Mouse (Mus musculus) brown adipose tissue, adult 24 weeks (tissue): ENCODE data around the gene Ankib1. TPM values are rescaled to one million over a fixed set of nuclear protein-coding genes. Genes with fewer than 3 reads are reported as not detected.
"Not testable (repeated sequence)": the region's sequence is repeated elsewhere in the genome, so short reads cannot be mapped to it uniquely, and the experiment has no call there.

Source experiments
- H3K27ac ChIP-seq: fragments of 200-500 bp; replicated peaks from 2 replicates; pipeline ENCODE4 v1.5.1; 2012; ENCODE audit warnings: low read depth, mild to moderate bottlenecking, low read length
- H3K4me1 ChIP-seq: fragments of 200-500 bp; 2 replicates; pipeline ENCODE4 v1.6.1; 2012; ENCODE audit warnings: low read length, mixed read lengths; ENCODE audit not compliant: control insufficient read depth, insufficient read depth, insufficient read length
- H3K4me3 ChIP-seq: fragments of 200-500 bp; 2 replicates; pipeline ENCODE4 v1.5.1; 2012; ENCODE audit warnings: low read depth, mild to moderate bottlenecking, low read length, moderate library complexity; ENCODE audit not compliant: insufficient read depth
- polyA plus RNA-seq: library from polyadenylated mRNA; stranded (reverse); fragments of >200 nt; gene quantifications from 2 replicates; pipeline ENCODE4 v1.2.4, GENCODE M21; 2012; ENCODE audit not compliant: missing spikeins, insufficient read depth, insufficient read length

Ankib1 gene
- polyA plus RNA-seq = 12.6 TPM in 2 replicates

DNA sequence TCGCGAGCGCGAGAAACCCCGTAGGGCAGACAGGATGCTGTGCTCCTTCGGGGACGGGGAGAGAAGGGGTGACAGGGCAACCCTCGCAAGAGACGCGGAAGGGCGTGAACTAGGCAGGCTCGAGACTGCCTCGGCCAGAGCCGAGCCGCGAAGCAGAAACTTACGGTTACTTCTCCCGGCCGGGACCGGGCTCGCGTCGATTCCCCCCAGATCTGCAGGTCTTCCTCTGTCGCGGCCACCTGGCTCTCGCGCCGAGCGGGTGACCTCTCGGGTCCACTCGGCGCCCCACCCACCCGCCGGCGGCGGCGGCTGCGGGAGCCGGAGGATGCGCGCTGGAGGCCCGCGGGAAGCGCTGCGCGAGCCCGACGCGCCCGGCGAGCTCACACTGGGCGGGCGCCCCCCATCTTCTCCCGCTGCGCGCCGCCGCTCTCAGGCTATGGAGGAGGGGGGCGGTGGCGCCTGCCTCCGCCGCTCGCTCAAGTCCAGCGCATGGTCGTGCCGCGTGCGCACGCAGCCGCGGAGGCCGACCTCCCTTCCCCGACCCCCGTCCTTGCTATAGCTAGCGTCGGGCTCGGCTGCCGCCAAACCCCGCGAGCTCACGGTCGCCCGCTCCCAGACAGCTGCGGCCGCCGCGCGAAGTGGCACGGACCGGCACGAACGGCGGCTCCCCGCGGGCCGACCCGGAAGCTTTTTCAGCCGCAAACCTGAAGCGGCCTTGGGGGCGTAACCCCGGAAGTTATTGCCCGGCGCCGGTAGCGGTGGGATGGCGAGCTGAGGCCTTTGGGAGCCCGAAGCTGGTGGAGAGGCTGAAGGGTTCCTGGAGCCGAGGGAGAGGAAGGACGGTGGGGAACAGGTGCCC lies at the start of gene Ankib1, which contains the start of gene Krit1:
Ankib1 (minus strand) TSS at position 493 of the 859 bp plus-strand sequence.
Krit1 (plus strand) TSS at position 752 of the 859 bp plus-strand sequence.
- H3K4me3 ChIP-seq = peak within 1 kb of the TSS; percentile 93
- H3K4me1 ChIP-seq = peaks cover 4% of the 10 kb centered on the region
- peak within 1 kb of the TSS; percentile 73 for H3K27ac ChIP-seq

DNA sequence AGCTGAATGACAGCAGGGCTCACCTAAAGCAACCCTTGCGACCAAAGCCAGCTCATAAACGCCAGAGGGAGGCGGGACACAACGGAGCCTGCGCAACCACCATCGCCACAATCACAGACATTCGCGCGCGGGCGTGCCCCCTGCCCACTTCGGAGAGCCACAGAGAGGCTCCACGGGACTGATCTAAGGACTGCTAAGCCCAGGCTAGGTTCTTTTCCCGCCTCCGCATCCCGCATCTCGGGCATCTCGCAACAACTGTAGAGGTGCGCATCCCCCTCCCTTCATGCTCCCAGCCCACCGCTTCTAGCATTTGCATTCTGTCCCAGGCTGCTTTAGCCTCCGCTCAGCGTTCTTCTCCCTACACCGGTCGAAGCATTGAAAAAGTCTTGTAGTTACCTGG lies 42.3 kb upstream of the Ankib1 start, which contains the start of gene Lrrd1:
Lrrd1 (plus strand) TSS at position 148 of the 400 bp plus-strand sequence.
- H3K4me3 ChIP-seq = no peak within 1 kb of the TSS
- H3K27ac ChIP-seq = no peak within 1 kb of the TSS
- H3K4me1 ChIP-seq = no peaks in the 10 kb centered on the region

DNA sequence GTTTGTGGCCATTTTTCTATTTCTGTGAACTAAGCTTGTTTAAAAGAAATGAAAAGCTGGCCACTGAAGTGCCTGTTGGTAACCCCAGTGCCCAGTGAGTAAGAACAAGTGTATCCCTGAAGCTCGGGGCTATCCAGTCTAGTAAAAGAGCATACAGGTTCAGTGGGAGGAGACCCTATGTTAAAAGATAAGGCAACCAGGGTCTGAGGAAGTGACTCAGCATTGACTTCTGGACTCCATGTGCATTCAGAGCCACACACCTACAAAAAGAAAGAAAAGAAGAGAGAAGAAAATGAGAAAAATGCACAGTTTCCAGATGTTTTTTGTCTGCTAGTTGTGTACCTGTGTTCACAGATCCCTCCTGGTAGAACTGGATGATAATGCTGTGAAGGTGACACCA lies 31.4 kb upstream of the Ankib1 start:
- H3K4me1 ChIP-seq = no peaks in the 10 kb centered on the region
- no peak overlapping the region for H3K4me3 ChIP-seq
- H3K27ac ChIP-seq = no peak overlapping the region

DNA sequence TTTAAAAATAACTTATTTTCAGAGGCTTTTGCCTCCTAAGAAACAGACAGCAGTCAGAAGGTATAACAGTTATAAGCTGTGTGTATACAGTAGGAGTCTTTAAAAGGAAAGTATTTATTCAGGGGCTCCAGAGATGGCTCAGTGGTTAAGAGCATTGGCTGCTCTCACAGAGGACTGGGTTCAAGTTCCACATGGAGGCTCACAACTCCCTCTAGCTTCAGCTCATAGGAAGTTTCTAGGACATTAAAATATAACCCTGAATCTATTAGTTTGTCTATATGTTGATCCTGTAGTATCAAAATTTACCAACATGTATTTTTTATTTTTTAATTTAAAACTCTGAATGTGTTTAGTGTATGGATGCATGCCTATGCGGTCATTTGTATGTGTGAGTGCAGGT lies 5.7 kb upstream of the Ankib1 start:
- Histone ChIP-seq H3K27ac (no peak overlapping the region), H3K4me3 (no peak overlapping the region), H3K4me1 (peaks cover 2% of the 10 kb centered on the region)

DNA sequence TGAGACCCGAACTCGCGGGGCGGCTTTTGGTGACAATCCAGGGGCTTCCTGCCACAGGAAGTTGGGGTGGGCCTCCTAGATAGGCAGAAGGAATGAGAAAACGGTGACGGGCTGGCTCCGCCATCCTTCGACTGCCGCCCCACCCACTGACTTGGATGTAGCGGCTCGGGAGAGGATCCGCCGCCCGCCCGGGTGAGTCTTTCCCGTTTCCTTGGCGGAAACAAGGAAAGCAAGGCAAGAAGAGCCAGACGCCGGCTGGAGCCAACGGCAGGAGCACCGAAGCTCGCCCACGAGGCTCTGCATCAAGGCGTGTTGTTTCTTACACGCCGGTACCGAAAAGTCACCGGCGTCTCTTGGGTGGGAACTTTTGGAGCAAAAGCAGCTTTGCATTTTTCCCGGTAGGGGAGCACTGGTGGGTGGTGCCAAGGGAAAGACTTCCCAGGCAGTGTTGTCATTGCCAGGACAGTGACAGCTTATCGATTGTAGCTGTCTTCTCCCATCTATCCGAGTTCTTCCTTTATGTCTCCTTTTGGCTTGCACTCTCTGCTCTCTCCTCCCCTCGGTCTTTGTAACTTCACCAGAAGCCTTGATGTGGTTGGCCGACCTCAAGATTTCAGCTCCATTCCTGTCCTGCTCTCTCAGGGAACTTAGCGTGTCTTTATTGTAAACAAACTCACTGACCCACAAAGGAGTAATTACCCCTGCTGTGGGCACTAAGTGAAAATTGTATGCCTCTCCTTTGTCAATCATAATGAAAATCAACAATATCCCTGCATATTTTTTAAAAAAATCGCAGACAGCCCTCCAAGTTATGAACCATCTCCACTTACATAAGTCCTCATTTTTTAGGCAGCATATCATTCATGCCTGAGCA lies 804 bp upstream of the Ankib1 start:
- H3K4me3 ChIP-seq = peak overlapping the region; percentile 93
- H3K27ac ChIP-seq = peak overlapping the region; percentile 73
- H3K4me1 ChIP-seq = peaks cover 4% of the 10 kb centered on the region

DNA sequence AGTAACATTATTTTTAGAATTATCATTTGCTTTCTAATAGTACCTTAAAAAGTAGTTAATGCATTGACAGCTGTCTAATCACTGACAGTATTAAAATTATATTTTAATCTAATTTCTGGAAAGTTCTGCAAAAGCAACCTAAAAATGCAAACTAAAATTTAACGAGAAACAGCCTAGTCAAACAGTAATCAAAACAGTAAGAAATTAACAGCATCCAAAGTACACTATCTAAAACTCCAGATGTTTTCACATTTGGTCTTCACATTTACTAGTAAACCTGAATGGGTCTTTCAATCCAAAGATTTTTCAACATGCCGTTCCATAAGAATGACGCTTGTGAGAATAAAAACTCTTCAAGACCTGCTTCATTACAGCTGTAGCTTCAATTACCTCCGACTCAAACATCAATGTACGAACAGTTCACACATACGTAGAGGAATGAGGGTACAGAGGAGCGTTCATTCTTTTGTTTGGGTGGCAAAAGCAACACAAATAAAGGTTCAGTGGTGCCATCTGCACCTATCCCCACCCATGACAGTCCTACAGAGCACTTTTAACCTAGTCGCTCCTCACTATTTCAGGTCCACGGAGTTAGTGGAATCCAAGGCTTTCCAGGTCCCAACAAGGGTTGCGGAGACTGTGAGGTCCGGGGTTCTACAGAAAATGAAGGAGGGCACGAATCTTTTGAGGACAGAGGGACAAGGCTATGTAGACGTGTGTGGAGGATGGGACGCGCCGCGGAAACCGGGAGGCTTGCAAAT lies 873 bp downstream of the Ankib1 start:
- H3K4me1 ChIP-seq = peaks cover 4% of the 10 kb centered on the region
- 0 out of 2 replicates have a peak overlapping the region, but pooled peaks have one; percentile 50 for H3K27ac ChIP-seq
- peak overlapping the region; percentile 93 for H3K4me3 ChIP-seq

DNA sequence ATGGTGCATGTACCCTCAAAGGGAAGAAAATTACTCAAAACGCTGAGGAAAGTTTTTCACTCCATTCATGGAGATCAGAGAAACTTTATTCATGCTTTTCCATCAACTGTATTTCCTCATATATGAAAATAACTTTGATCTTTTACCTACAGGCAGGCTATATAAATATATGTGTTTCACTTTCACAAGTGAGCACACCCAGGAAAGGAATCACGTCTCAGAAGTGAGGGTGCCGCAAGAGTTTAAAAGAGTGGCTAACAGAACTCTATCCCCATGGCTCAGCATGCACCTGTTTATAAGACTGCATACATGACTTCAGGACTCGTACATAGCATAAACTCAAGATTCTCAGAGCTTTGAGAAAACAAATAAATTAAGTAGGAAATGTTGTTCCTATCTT lies 1.8 kb downstream of the Ankib1 start:
- Histone ChIP-seq H3K27ac (no peak overlapping the region), H3K4me1 (peaks cover 4% of the 10 kb centered on the region), H3K4me3 (no peak overlapping the region)

DNA sequence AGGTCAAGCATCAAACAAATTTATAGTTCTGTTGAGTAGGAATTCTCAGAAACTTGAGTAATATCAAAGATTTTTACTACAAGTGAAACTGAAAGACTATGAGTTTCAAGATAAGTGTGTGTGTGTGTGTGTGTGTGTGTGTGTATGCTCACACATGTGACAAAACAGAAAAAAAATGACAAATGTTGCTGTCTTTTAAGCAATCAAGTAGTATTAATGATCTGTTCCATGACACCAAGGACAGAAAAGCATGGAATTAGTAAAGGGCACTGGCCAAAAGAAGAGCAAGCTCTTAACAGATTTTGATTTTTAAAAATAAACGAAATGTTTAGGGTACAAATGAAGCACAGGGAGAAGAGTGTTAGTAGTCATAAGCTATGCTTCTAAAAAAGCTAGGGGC lies 2.7 kb downstream of the Ankib1 start:
- no peak overlapping the region for H3K4me3 ChIP-seq
- H3K27ac ChIP-seq = no peak overlapping the region
- peaks cover 4% of the 10 kb centered on the region for H3K4me1 ChIP-seq

DNA sequence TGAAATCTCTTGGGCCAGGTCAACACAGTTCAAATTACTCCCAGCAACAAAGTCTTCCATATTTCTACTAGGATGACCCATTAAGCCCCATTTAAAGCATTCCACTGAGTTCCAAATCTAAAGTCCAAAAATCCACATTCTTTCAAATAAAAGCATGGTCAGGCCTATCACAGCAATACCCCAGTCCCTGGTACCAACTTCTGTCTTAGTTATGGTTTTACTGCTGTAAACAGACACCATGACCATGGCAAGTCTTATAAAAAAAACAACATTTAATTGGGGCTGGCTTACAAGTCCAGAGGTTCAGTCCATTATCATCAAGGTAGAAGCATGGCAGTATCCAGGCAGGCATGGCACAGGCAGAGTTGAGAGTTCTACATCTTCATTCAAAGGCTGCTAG lies 4.1 kb downstream of the Ankib1 start:
- H3K27ac ChIP-seq, H3K4me1 ChIP-seq, H3K4me3 ChIP-seq: not testable (repeated sequence)

DNA sequence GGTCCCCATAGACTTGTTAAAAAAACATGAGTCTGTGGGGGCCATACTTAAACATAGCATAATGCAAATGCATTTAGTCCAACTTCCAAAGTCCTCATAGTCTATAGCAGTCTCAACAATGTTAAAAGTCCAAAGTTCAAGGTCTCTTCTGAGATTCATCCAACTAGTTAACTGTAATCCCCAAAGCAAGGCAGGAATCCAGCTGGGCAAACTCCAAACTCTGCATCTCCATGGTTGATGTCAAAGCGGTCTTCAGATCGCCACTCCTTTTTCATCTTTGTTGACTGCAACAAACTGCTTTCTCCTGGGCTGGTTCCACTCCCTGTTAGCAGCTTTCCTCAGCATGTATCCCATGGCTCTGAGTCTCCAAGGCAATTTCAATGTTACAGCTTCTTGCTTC lies 5.6 kb downstream of the Ankib1 start:
- H3K4me3 ChIP-seq, H3K4me1 ChIP-seq, H3K27ac ChIP-seq: not testable (repeated sequence)

DNA sequence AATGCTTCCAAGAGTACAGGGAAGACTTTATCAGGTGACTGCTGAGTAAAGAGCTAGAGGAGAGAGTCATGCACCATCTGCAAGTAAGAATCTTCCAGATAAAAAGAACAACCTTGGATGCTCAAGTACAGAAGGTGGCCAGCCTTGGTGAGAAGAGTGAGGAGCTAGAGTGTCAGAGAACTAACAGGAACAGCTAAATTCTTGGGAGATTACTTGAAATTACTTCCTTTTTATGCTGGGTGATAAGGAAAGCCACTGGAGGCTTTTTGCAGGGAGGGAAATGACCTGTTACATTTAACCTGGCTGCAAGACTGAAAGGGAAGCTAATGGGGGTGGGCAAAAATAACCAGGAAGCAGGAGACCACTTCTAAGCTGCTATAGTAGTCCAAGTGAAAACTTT lies 11.7 kb downstream of the Ankib1 start:
- Histone ChIP-seq H3K27ac (no peak overlapping the region), H3K4me3 (no peak overlapping the region), H3K4me1 (no peaks in the 10 kb centered on the region)

DNA sequence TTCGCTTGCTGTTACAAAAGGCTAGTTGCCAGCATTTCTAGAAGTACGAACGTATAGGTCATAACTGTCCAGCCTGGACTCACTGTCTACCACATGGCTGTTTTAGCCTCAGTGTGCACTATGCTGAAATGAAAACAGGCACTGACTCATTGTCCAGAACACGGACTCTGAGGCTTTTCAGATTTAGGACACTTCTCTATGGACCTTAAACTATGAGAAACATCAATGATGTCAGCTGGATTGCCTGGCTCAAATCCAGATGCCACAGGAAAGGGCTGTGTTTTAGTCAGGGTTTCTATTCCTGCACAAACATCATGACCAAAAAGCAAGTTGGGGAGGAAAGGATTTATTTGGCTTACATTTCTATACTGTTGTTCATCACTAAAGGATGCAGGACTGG lies 15.2 kb downstream of the Ankib1 start:
- Histone ChIP-seq H3K4me3 (no peak overlapping the region), H3K27ac (no peak overlapping the region), H3K4me1 (no peaks in the 10 kb centered on the region; the same call in 1 of the 2 replicates)

DNA sequence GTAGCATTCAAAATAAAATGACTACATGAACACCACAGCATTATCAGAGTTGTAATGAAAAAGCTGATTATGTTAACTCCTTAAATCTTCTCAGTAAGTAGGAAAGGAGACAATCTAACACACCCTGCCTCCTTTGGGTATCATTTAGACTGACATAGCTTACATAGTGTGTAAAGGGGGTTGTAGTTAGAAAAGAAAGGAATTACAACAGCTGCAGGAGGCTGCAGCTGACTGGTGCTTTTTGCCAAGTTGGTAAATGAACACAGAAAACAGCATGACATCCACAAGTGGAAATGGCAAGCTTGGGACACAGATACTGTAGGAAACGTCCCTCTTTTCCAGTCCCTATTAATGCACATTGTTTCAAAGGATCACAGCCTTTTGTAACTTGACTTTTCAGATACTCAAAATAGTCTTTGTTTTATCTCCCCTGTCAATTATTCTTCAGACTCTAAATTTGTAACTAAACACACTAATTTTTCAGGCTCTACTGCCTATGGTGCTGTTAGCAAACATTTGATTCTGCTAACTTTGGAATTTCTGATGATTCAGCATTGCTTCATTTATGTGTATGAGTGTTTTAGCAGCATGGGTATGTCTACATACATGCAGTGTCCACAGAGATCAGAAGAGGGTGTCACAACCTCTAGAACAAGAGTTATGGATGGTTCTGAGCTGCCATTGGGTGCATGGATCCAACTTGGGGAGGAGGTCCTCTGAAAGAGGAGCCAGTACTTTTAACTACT lies 17.8 kb downstream of the Ankib1 start:
- no peaks in the 10 kb centered on the region; the same call in 1 of the 2 replicates for H3K4me1 ChIP-seq
- H3K27ac ChIP-seq = no peak overlapping the region
- H3K4me3 ChIP-seq = no peak overlapping the region
